Mouse (Mus musculus) heart, adult 11 months (tissue): ENCODE measurements around the gene Pccb.

Experiments used
- DNase-seq: peaks from one replicate; pipeline ENCODE4 v3.0.0; 2022

Pccb gene

DNA sequence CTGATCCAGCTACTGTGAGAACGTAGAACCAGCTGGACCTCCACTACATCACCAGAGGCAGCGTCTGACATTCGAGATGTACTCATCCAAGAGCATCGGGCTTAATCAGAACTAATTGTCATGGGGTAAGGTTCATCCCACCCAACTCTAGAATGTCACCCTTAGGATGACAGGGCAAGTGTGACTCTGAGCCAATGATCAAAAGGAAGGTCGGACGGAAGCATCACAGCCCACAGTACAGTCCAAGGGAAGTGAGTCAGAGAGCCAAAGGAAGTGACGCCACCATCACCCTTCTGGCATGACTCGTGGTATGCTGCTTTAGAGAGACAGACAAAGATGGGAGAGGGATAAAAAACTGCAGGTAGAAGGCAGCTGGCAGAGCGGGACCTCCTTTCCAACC, 7.6 kb upstream of the Pccb start:
- peak; percentile 85 for DNase-seq

DNA sequence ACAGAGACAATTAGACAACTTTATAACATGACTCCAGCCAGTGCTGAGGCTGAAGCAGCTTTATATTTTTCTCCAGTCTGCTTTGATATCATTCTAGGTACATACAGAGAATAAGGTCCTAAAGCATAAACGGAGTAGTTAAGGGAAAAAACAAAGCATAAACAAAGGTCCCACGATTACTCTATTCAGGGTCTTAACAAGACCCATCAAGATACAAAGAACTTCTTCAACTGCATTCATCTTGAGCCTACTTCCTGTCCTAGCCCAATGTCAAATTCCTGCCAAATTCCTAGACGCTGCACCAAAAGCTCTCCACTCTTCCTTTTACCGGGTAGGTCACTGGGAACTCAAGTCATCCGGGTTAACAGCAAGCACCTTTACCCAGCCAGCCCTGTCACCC, 6.8 kb upstream of the Pccb start:
- DNase-seq: no peak

DNA sequence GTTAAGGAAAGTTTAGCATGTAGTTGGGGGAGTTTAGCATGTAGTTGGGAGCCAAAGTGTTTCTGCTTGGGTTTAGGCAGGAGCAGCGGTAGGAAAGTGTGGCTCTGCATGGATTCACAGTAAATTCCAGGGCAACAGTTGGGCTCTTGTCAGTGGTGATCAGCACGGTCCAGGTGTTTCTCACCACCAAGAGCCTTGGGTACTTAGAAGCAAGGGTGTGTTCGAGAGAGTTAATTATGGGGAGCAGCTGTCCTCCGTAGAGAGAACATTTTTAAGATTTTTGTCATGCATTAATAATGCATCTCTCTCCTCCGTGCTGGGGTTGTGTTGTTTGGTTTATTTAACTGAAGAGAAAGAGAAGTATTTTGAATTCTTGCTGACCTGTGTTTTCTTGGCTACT, 3.9 kb upstream of the Pccb start:
- DNase-seq: no peak

DNA sequence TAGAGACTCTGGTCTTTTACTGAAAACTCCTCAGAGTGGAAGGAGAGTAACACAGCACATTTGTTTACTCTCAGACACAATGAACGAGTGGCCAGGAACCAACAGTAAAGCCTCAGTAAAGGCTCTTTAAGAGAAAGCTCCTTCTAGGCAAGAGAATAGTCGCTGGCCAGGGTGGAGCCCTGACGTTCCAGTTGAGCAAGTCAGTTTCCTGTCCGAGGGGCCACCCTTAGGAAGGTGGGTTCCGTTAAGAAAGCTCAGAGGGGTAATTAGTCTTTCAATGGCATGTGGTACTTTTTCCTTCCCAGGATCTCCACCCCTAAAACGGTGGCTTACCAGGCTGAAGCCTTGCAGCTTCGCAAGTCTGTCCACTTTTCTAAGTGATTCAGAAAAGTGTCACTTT, 2.7 kb upstream of the Pccb start:
- DNase-seq: peak; percentile 93

DNA sequence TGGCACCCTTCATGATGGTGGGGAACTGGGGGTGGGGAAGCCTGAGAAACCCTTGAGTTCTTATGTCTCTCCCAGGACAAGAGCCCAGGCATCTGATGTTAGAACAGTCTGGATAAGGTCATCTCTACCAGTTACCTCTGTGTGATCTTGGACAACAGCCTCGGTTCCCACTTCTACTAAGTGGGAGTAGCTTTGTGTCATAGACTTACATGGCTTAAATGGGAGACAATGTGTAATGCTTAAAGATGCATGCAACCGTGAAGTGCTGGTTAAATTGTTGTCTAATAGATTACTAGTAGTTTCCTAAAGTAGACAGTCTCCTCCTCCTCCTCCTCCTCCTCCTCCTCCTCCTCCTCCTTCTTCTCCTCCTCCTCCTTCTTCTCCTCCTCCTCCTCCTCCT, 2.2 kb upstream of the Pccb start:
- no peak for DNase-seq

DNA sequence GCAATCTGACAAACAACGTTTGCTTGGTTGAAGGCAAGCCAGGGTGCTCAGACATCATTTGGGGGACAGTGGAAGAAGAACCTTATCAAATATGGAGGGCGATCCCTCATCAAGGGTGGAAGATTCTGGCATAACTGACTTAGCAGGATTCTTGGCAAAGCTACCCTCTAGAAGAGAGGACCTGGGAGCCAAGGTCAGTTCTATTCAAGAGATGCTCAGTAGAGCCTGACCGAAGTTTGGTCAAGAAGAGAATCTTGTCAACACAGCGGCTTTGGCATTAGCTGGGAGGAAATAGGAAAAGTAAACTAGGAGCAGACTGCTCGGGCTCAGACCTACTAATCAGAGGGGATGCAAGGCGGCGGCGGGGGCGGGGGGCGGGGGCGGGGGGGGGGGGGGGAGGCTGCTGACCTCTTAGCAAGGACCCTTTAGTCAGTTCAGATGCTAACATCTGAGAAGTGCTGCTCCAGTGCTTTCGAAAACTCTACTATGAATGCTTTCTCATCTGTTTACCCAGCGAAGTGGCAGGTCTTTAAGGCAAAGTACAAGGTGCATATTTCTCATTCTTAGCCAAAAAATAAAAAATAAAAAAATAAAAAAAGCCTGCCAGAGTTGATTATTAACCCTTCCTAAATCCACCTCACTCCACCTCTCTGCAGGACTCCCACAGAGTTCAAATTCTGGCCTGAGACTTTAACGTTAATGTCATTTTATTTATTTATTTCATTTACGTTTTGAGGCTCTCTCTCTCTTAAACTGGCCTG, 1.3 kb upstream of the Pccb start:
- peak; percentile 81 for DNase-seq

DNA sequence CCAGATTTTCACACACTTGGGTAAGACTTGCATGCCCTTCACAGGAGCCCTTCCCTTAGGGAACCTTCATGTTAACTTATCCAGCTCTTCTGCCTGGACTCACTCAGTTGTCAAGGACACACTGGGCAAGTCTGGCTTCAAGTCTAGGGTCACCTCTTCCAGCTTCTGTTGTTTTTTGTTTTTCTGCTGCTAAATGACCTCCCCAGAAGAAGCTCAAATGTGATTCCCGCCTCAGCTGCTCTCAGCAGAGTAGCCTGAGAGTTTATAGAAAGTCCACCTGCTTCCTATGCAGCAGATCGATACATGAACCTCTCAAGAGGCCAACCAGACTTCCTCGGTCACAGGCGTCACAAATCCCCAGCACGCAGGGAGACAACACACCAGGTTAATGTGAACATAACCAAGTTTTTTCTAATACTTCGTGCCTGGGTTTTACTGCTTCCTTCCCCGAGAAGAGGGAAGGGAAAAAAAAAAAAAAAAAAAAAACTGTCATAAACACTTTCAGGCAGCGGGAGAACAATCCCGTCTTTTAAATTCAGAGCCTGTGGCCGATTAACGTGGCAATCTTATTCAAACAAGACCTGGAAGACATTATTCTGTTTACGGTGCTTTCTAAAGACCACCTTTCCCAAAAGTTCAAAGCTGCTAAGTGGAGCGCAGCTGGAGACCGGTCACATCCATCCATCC, 794 bp downstream of the Pccb start:
- DNase-seq: peak; percentile 74

DNA sequence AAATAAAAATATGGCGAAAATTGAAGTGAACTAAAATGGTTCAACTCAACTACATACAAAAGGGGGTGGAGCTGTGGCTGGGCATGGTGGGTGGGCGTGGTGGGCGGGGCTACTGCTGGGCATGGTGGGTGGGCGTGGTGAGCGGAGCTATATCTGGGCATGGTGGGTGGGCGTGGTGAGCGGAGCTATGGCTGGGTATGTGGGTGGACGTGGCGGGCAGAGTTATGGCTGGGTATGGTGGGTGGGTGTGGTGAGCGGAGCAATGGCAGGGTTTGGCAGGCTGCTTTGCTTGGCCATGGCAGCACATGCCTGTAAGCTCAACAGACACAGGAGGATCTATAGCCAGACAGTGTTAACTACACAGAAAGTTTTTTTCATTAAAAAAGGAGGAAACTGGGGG, 15.9 kb downstream of the Pccb start:
- no peak for DNase-seq

DNA sequence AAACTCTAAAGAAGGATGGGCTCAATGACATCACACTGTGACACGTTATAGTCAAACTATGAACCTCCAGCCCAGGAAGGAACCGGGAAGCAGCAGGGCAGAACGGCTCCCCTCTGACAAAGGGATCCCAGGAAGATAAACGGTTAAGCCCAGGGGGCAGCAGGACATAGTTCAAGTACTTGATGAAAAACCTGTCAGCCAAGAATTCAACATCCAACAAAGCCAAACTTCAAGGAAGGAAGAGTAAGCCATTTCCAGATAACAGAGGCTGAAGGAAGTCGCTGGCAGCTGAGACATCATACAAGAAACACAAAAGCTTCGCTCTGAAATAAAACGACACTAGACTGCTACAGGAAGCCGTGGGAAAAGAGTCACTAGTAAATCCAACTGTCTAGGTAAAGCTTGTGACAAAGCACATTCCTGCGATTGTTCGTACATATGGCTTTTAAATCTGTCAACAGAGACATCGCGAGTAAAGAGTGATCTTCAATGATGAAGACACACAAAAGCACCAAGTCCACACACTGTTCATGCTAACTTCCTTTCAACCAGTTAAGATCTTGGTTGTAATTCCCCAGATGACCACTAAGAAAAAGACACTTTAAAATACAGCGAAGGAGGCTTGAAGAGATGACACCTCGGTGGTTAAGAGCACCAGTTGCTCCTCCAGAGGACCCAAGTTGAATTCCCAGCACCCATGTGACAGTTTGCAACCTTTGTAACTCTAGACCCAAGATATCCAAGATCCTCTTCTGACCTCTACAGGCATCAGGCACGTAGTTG, 16.8 kb downstream of the Pccb start:
- no peak for DNase-seq

DNA sequence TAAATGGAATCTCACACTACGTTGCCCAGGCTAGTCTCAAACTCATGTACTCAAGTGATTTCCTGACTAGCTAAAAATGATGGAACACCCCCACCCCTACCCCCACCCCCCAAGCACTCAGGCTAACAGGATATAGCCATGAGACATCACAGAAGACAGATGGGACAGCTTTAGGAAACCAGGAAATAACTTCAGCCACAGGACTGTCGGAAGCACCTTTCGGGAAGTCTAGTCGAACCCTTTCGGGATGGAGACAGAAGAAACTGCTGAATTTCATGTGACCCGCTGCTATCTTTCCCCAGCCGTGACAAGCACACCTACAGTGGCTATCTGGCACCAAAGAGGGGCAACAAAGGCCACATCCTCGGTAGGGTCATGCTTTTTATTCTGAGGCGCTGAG, 19.4 kb downstream of the Pccb start:
- no peak for DNase-seq

DNA sequence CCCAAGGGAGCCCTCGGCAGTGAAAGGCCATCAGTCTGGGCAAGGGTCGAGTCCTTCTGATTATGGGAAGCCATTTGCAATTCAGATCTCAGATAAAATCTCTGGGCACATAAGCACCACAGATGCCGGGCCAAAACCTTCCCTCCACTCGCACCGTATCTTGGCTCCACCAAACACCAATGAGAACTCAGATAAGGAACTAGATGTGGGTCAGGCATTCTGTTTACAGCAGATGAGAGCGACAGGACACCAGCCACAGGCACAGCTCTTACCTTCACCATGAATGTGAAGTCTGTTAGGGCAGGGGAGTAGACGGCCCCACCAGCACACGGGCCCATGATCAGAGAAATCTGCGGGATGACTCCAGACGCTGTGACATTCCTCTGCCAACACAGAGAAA, 22.3 kb downstream of the Pccb start:
- no peak for DNase-seq

DNA sequence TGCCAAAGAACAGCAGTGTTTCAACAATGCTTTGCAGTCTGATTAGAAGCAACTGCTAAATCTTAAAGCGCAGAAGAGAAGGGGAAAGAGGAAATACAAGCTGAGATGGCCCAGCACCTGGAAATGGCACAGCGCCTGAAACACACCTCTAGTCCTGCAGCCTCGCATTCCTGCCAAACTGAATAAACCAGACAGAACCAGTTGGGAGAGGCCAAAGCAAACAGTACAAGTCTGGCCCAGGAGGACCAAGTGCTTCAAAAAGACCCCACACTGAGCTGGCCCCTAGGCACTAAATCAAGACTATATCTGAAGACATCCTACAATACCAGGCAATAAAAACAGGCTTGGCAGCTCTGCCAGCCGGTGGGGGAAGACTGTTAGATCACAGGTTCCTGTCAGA, 28.8 kb downstream of the Pccb start:
- DNase-seq: no peak

DNA sequence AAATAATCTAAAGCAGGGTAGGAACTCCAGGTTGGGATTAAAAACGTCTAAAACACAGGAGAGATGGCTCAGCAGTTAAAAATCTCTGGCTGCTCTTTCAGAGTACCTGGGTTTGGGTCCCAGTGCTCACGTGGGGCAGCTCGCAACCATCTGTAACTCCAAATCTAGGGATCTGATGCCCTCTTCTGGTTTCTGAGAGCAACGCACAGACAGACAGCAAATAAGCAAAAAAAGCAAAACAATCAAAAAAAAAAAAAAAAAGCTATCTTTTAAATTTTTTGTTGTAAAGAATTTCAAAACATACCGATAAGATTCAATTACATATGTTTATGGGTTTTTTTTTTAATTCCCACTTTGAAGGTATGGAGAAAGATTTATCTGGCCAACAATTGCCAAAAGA, 31.4 kb downstream of the Pccb start:
- no peak for DNase-seq

DNA sequence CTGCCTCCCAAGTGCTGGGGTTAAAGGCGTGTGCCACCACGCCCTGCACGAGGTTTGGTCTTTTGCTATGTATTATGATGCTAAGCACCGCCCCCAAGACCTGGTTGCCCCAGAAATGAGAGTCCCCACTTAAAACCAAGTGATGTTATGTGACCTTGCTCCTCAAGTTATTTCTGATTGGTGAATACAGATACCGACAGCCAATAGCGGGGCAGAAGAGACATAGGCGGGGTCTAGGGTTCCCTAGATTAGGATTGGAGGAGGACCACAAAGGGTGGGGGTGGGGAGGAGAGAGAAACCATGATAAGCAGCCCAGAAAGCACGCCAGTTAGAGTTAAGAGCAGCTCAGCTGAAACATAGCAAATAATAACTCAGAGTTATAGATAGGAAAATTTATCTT, 31.9 kb downstream of the Pccb start:
- DNase-seq: no peak

DNA sequence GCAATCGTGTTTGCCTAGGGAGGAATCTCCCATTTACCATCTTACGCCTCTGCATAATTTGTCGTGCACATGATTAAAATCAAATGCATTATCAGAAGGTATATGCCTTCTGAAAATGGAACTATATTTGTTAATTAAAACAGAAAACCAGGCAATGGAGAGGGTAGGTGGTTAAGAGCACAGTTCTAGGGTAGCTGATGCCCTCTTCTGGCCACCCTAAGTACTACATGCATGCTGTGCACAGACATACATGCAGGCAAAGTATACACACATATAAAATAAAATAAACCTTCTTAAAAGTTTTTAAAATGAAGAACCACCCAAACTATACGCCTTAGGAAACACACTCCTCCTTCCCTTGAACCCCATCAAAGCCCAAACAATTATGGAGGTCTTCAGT, 32.6 kb downstream of the Pccb start:
- no peak for DNase-seq

DNA sequence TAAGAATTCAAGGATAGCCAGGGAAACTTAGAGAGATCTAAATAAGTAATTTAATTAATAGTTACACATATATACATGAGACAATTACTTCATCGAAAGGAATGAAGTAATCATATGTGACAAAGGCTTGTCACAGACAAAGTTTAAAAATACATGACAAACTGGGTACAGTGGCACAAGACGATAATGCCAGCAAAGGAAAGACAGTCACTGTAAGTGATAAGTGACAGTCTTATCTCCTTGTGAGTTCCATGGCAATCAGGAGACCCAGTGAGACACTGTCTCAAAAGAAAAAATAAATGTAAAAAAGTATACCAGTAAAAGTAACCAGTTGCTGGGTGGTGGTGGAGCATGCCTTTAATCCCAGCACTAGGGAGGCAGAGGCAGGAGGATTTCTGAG, 37.6 kb downstream of the Pccb start:
- DNase-seq: no peak

DNA sequence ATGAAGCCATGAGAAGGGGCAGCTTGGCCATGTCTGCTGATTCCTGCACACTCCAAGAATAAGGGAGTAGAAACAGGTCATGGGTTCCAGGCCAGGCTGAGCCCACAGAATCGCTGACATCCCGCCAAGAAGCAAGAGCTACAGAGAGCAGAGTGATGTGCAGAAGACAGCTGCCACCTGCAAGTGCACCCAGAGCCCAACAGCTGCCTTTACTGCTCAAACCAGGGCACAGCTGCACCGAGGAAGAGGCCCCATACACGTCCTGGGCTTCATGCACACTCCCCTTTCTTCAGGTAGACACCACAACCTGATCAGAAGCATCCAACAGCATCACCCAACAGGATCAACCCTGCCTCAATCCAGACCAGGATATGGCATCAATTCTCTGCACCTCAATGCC, 40.8 kb downstream of the Pccb start:
- no peak for DNase-seq

DNA sequence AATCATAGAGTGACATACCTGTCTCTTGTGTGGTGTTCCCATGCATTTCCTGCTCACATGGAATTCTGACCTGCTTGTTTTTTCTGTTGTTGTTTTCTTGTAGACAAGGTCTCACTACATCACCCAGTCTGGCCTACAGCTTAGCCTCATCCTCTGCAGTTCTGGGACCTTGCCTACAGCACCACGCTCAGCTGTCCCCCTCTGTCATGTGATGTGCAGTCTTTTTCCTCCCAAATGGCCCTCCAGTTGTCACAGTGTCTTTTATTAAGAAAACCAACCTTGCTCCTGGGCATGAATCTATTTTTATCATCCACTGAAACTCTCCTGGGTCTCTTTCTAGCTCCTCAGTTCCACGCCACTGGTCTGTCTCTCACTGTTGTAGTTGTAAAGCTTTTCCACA, 42.5 kb downstream of the Pccb start:
- no peak for DNase-seq

DNA sequence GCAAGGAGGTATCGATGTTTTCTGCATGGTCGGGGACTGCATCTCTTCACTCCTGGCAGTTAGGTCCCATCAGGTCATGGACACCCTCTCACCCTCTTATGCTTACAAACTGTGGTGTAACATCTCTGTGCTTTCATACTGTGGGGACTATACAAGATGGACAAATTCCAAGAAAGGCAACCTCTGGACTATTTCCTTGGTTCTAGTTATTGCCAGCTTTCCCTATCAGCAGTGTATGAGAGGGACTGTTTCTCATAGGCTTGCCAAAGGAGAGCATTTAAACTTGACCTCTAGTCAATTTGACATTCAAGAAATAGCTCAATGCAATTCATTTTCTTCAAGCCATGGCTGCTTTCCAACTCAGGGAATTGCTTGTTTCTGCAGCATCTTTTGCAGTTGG, 43.4 kb downstream of the Pccb start:
- no peak for DNase-seq

DNA sequence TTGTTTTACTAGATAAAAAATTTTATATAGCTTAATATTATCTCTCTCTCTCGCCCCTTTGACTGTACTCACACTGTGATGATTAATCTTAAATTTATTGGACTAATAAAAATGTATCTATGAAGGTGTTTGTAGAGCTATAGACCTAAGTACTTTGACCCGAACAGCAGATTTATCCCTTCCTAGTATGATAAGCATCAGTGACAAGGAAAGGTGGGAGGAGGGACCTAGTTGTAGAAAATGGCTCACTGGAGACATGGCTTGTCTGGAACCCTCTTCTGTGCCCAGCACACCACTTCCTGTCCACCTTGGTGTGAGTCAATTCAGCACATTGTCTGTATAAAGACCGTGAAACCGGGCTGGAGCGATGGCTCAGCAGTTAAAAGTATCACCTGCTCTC, 44.1 kb downstream of the Pccb start:
- DNase-seq: peak; percentile 41

DNA sequence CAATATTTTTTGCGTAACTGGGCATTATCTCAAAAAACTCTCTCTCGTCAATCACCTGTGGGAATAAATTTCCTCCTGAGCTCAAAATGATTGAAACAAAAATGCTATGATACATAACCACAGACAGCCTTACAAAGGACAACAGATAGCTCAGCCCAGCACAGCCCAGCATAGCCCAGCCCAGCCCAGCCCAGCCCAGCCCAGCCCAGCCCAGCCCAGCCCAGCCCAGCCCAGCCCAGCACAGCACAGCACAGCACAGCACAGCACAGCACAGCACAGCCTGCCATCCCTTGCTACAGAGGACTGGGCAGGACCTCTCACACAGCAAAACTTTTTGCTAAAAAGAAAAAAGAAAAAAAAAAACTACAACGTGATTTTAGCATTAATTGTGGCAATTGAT, 46.8 kb downstream of the Pccb start:
- no peak for DNase-seq

DNA sequence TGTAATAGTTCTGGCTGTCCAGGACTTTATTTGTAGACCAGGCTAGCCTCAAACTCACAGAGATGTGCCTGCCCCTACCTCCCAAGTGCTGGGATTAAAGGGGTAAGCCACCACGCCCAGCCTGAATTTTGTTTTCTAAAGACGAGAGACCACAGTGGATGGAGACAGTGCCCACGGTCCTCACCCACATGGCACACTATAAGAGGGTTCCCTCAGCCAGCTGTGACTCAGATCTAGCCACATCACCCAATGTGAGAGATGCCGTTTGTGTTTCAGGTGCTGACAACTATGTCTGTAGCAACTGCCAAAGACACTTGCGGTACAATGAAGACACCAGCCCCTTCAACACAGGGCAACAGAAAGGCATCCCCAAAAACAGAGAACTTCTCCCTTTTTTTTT, 47.7 kb downstream of the Pccb start:
- DNase-seq: peak; percentile 79

DNA sequence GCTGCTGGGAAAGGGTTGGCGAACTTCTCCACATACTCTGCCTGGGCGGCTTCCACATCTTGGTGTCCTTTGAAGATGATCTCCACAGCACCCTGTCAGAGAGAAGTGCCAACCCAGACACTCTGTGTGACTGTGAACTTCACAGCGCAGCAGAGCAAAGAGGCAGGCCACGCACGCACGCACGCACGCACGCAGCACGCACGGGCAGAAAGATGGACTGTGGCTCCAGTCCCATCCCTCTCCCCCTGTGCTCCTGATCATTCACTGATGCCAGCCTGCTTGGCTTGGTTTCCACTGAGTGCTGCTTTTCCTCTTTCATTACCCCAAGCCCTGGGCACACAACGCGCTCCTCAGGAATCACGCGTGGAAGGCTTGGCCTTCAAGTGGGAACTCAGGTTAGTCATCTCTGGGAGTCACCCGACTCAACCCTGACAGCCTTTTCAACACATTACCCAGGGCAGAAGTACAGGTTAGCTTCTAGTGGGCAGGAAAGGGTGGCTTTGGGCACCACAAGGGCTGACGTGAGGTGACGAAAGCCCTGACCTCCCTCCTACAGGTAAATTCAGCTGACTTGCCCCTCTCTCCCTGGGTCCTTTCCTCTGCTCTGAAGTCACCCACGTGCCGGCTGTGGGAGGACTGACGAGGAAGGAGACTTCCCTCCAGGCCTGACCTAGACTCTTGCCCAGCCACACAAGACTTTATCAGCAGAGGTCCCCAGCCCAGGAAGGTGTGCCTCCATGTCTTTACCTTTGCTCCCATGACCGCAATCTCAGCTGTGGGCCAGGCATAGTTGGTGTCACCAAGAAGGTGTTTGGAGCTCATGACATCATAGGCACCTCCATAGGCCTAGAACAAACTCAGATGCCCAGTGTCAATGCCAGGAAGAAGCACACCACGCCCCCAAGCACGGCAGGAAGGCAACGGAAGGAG, 50.1 kb downstream of the Pccb start:
- peak; percentile 72 for DNase-seq
